Mouse (Mus musculus) lung, embryonic 14.5 days (tissue): ENCODE results near the gene Zfand3. TPM values are rescaled to one million over a fixed set of nuclear protein-coding genes. Genes with fewer than 3 reads are reported as not detected.

ENCODE experiments used
- ATAC-seq: fragments of 200-750 bp; cut with Nextera tagmentation; 2 replicates; pipeline ENCODE4 v1.8.0; 2017; ENCODE audit warnings: mild to moderate bottlenecking, moderate TSS enrichment, moderate library complexity; ENCODE audit not compliant: insufficient read depth
- DNase-seq: peaks from one replicate; pipeline ENCODE4 v3.0.0-alpha.2; 2015
- H3K27ac ChIP-seq: fragments of 300-500 bp; sonication (generic); 2 replicates; pipeline ENCODE4 v1.5.1; 2014; ENCODE audit warnings: low read depth, mild to moderate bottlenecking, moderate library complexity
- H3K27me3 ChIP-seq: fragments of 300-500 bp; sonication (generic); 2 replicates; pipeline ENCODE4 v1.6.1; 2014; ENCODE audit warnings: low read length, control low read depth; ENCODE audit not compliant: insufficient read depth
- H3K36me3 ChIP-seq: fragments of 300-500 bp; sonication (generic); 2 replicates; pipeline ENCODE4 v1.6.1; 2014; ENCODE audit warnings: control low read depth; ENCODE audit not compliant: insufficient read depth
- H3K4me1 ChIP-seq: fragments of 300-500 bp; sonication (generic); 2 replicates; pipeline ENCODE4 v1.6.1; 2014; ENCODE audit warnings: antibody characterized with exemption, control low read depth; ENCODE audit not compliant: insufficient read depth
- H3K4me2 ChIP-seq: fragments of 300-500 bp; sonication (generic); 2 replicates; pipeline ENCODE4 v1.6.1; 2014; ENCODE audit warnings: mild to moderate bottlenecking
- H3K4me3 ChIP-seq: fragments of 300-500 bp; sonication (generic); 2 replicates; pipeline ENCODE4 v1.5.1; 2014; ENCODE audit warnings: low read depth, low read length
- H3K9ac ChIP-seq: fragments of 300-500 bp; sonication (generic); 2 replicates; pipeline ENCODE4 v1.6.1; 2014
- H3K9me3 ChIP-seq: fragments of 300-500 bp; sonication (generic); 2 replicates; pipeline ENCODE4 v1.6.1; 2016; ENCODE audit warnings: low read depth, low read length, control low read depth
- CTCF ChIP-seq: IDR thresholded peaks from 2 replicates; pipeline ENCODE4 v1.5.1; 2016; ENCODE audit warnings: antibody characterized with exemption, low read depth
- WGBS: fragments of 180-500 bp; shearing (Covaris S2); extraction: QIAGEN DNeasy Blood & Tissue Kit; methylation state at CpG from one replicate; pipeline ENCODE4 v1.1.7; 2014; 5-methylcytosine and 5-hydroxymethylcytosine counted together
- polyA plus RNA-seq: library from polyadenylated mRNA; unstranded; fragments of >200 nt; fragmentation: Nextera tagmentation; extraction: Ambion mirVana; gene quantifications from 2 replicates; pipeline ENCODE4 v1.2.1, GENCODE M21; 2014

Zfand3 gene
- polyA plus RNA-seq, 1 experiment from 2014 or later: 47.5 TPM

- Histone ChIP-seq H3K36me3 (0 out of 2 replicates have a peak, but pooled peaks cover 11% of the 10 kb centered on the region), H3K27ac (no peak overlapping the region), H3K4me3 (no peak overlapping the region), H3K9me3 (no peaks in the 10 kb centered on the region), H3K9ac (no peak overlapping the region), H3K27me3 (no peaks in the 10 kb centered on the region), H3K4me2 (no peak overlapping the region), H3K4me1 (peaks cover 32% of the 10 kb centered on the region)
- DNase-seq (no peak), ATAC-seq (no peak)
- 66% methylated on average over 4 of the region's 4 CpGs for WGBS
- TF ChIP-seq CTCF: no peak
These were observed 195.8 kb downstream of the Zfand3 start for GRCm38 (mm10) chr17:30200283-30200682.

- peaks cover 38% of the 10 kb centered on the region for H3K36me3 ChIP-seq
- H3K4me1 ChIP-seq: 0 out of 2 replicates have a peak, but pooled peaks cover 3% of the 10 kb centered on the region
- no peak overlapping the region for H3K4me3 ChIP-seq
- H3K9ac ChIP-seq: no peak overlapping the region
- no peaks in the 10 kb centered on the region for H3K9me3 ChIP-seq
- H3K27me3 ChIP-seq: no peaks in the 10 kb centered on the region
- DNase-seq (no peak), ATAC-seq (no peak)
- TF ChIP-seq CTCF: no peak
- no peak overlapping the region for H3K4me2 ChIP-seq
- no peak overlapping the region for H3K27ac ChIP-seq
- WGBS: 88% methylated on average over 17 of the region's 17 CpGs
These were observed 200.7 kb downstream of the Zfand3 start for GRCm38 (mm10) chr17:30205062-30205825.

- H3K27me3 ChIP-seq: no peaks in the 10 kb centered on the region
- TF ChIP-seq CTCF: no peak
- no peak overlapping the region for H3K9ac ChIP-seq
- H3K4me1 ChIP-seq: no peaks in the 10 kb centered on the region
- DNase-seq (no peak), ATAC-seq (no peak)
- 93% methylated on average over 8 of the region's 8 CpGs for WGBS
- H3K4me3 ChIP-seq: no peak overlapping the region
- H3K9me3 ChIP-seq: no peaks in the 10 kb centered on the region
- H3K27ac ChIP-seq: no peak overlapping the region
- peaks cover 54% of the 10 kb centered on the region for H3K36me3 ChIP-seq
- H3K4me2 ChIP-seq: no peak overlapping the region
These were observed 205.7 kb downstream of the Zfand3 start for GRCm38 (mm10) chr17:30210262-30210661.

- Histone ChIP-seq H3K36me3 (peaks cover 54% of the 10 kb centered on the region), H3K27me3 (no peaks in the 10 kb centered on the region), H3K4me3 (no peak overlapping the region), H3K4me1 (no peaks in the 10 kb centered on the region), H3K27ac (no peak overlapping the region), H3K9me3 (no peaks in the 10 kb centered on the region), H3K9ac (no peak overlapping the region), H3K4me2 (no peak overlapping the region)
- TF ChIP-seq CTCF: no peak
- ATAC-seq (no peak), DNase-seq (no peak)
- 85% methylated on average over 6 of the region's 6 CpGs for WGBS
These were observed 206.4 kb downstream of the Zfand3 start for GRCm38 (mm10) chr17:30210936-30211335.

GRCm38 (mm10) chr17:30212647-30213046 lies 208.1 kb downstream of the Zfand3 start:
- H3K9ac ChIP-seq: no peak overlapping the region
- peaks cover 46% of the 10 kb centered on the region for H3K36me3 ChIP-seq
- no peak overlapping the region for H3K4me3 ChIP-seq
- no peak for TF ChIP-seq CTCF
- 64% methylated on average over 12 of the region's 12 CpGs for WGBS
- DNase-seq (peak; percentile 61), ATAC-seq (peak; percentile 48; the same call in 1 of the 2 replicates)
- H3K4me2 ChIP-seq: no peak overlapping the region
- H3K9me3 ChIP-seq: no peaks in the 10 kb centered on the region
- no peaks in the 10 kb centered on the region for H3K4me1 ChIP-seq
- no peaks in the 10 kb centered on the region for H3K27me3 ChIP-seq
- 0 out of 2 replicates have a peak overlapping the region, but pooled peaks have one; percentile 18 for H3K27ac ChIP-seq

- Histone ChIP-seq H3K4me3 (no peak overlapping the region), H3K9me3 (no peaks in the 10 kb centered on the region), H3K27me3 (no peaks in the 10 kb centered on the region), H3K4me2 (no peak overlapping the region), H3K27ac (no peak overlapping the region), H3K9ac (no peak overlapping the region), H3K36me3 (peaks cover 39% of the 10 kb centered on the region), H3K4me1 (no peaks in the 10 kb centered on the region)
- TF ChIP-seq CTCF: no peak
- no peak for ATAC-seq
- DNase-seq: no peak
- WGBS: 69% methylated on average over 5 of the region's 5 CpGs
These were observed 208.8 kb downstream of the Zfand3 start for GRCm38 (mm10) chr17:30213371-30213770.

GRCm38 (mm10) chr17:30214393-30214792 lies 209.9 kb downstream of the Zfand3 start:
- H3K4me1 ChIP-seq: no peaks in the 10 kb centered on the region
- no peak overlapping the region for H3K4me3 ChIP-seq
- H3K9ac ChIP-seq: no peak overlapping the region
- no peak for TF ChIP-seq CTCF
- no peaks in the 10 kb centered on the region for H3K27me3 ChIP-seq
- H3K36me3 ChIP-seq: peaks cover 30% of the 10 kb centered on the region
- no peak overlapping the region for H3K4me2 ChIP-seq
- H3K27ac ChIP-seq: no peak overlapping the region
- WGBS: 62% methylated on average over 6 of the region's 6 CpGs
- no peaks in the 10 kb centered on the region for H3K9me3 ChIP-seq
- DNase-seq (no peak), ATAC-seq (no peak)
